Mouse (Mus musculus) thymus, postnatal 25 days (tissue): ENCODE data around the gene Gm765.

Experiments
- DNase-seq: peaks from one replicate; pipeline ENCODE4 v3.0.0; 2022

The Gm765 gene

DNA sequence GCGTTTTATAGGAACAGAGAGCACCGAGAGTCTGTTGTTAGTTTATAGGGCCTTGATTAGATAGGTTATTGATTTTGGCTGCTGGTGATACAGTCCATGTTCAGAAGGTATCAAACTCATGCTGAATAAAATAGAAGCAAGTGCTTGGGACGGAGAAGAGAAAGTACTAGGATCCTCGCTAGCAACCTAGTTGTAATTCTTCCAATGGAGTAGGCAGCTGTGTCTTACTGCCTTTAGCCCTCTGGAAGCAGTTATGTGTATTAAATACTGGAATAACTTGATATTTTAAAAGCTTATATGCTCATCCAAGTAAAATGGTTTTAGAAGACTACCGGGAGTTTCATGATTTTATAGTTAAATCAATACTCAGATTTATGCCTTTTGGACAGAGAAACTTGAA is 132.3 kb downstream of the Gm765 start:
- no peak for DNase-seq

- DNase-seq: no peak
These were observed 134.5 kb downstream of the Gm765 start for GRCm38 (mm10) chr6:98208051-98208450.

- no peak for DNase-seq
These were observed 143.8 kb downstream of the Gm765 start for GRCm38 (mm10) chr6:98198706-98199105.

DNA sequence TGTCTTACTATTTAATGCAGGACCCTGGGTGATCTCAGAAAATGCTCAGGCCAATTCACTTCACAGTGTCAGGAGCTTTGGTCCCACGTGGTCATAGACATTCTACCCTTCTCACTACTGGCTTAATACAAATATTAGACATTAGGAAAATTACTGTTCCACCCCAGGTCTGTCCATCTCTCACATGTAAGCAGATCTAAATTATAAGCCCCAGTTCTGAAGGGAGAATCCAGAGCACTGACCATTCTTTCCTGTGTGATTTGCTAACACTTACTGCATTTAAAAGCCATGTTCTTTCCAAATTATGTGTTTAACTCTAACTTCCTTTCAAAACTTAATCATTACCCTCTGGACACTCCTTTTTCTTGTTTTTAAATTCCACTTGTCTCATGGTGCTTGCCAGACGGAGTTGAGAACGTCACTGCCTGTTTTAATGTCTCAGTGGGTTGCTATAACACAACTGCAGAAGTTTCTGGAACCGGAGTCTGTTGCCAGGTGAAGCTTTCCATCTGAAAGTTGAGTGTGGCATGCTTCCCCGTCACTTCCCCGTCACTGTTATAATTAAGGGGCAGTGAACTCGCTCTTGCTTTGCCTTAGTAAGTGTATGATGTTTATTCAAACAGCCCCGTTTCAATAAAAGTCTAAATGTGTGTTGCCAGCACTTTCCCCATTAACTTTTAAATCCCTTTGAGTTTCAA is 151.7 kb downstream of the Gm765 start:
- no peak for DNase-seq
